Mouse (Mus musculus) lung, embryonic 14.5 days (tissue): ENCODE data around the gene Chchd6. TPM values are rescaled to one million over a fixed set of nuclear protein-coding genes. Genes with fewer than 3 reads are reported as not detected.

Experiments
- ATAC-seq: fragments of 200-750 bp; cut with Nextera tagmentation; 2 replicates; pipeline ENCODE4 v1.8.0; 2017; ENCODE audit warnings: mild to moderate bottlenecking, moderate TSS enrichment, moderate library complexity; ENCODE audit not compliant: insufficient read depth
- DNase-seq: peaks from one replicate; pipeline ENCODE4 v3.0.0-alpha.2; 2015
- H3K27ac ChIP-seq: fragments of 300-500 bp; sonication (generic); 2 replicates; pipeline ENCODE4 v1.5.1; 2014; ENCODE audit warnings: low read depth, mild to moderate bottlenecking, moderate library complexity
- H3K27me3 ChIP-seq: fragments of 300-500 bp; sonication (generic); 2 replicates; pipeline ENCODE4 v1.6.1; 2014; ENCODE audit warnings: low read length, control low read depth; ENCODE audit not compliant: insufficient read depth
- H3K36me3 ChIP-seq: fragments of 300-500 bp; sonication (generic); 2 replicates; pipeline ENCODE4 v1.6.1; 2014; ENCODE audit warnings: control low read depth; ENCODE audit not compliant: insufficient read depth
- H3K4me1 ChIP-seq: fragments of 300-500 bp; sonication (generic); 2 replicates; pipeline ENCODE4 v1.6.1; 2014; ENCODE audit warnings: antibody characterized with exemption, control low read depth; ENCODE audit not compliant: insufficient read depth
- H3K4me2 ChIP-seq: fragments of 300-500 bp; sonication (generic); 2 replicates; pipeline ENCODE4 v1.6.1; 2014; ENCODE audit warnings: mild to moderate bottlenecking
- H3K4me3 ChIP-seq: fragments of 300-500 bp; sonication (generic); 2 replicates; pipeline ENCODE4 v1.5.1; 2014; ENCODE audit warnings: low read depth, low read length
- H3K9ac ChIP-seq: fragments of 300-500 bp; sonication (generic); 2 replicates; pipeline ENCODE4 v1.6.1; 2014
- H3K9me3 ChIP-seq: fragments of 300-500 bp; sonication (generic); 2 replicates; pipeline ENCODE4 v1.6.1; 2016; ENCODE audit warnings: low read depth, low read length, control low read depth
- CTCF ChIP-seq: IDR thresholded peaks from 2 replicates; pipeline ENCODE4 v1.5.1; 2016; ENCODE audit warnings: antibody characterized with exemption, low read depth
- WGBS: fragments of 180-500 bp; shearing (Covaris S2); extraction: QIAGEN DNeasy Blood & Tissue Kit; methylation state at CpG from one replicate; pipeline ENCODE4 v1.1.7; 2014; 5-methylcytosine and 5-hydroxymethylcytosine counted together
- polyA plus RNA-seq: library from polyadenylated mRNA; unstranded; fragments of >200 nt; fragmentation: Nextera tagmentation; extraction: Ambion mirVana; gene quantifications from 2 replicates; pipeline ENCODE4 v1.2.1, GENCODE M21; 2014

The Chchd6 gene
- polyA plus RNA-seq, 1 experiment from 2014 or later, result 69.3 TPM

DNA sequence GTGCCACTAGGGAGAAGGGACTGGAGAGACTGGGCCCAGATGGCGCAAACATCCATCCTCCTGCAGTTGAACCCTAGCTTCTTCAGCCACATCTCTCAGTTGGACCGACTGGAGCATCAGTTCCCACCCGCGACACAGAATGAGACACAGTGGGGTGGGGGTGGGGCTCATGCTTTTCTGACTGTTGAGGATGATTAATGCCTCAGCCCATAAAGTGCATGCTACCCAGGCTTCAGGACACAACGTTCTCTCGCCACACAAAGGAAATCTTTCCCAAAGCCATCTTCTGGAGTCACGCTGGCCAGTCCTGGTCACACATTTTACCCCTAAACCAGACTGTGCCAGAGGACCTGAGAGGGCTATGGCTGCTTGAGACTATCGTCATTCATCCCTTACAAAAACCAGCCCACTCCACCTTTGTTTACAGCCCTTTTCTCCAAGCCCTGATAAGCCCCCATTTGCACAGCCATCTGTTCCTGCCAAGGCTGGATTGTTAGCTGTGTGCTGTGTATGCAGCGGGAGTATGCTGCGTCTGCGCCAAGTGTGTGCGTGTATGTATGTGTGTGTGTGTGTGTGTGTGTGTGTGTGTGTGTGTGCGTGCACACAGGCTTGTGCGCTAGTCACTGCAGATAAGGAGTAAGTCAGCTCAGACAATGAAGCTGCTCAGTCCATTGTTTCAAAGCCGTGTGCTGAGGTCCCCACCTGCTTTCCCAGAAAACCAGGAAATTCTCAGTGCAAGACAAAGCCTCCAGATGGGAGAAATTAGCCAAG lies 18.1 kb upstream of the Chchd6 start:
- no peak overlapping the region for H3K9ac ChIP-seq

DNA sequence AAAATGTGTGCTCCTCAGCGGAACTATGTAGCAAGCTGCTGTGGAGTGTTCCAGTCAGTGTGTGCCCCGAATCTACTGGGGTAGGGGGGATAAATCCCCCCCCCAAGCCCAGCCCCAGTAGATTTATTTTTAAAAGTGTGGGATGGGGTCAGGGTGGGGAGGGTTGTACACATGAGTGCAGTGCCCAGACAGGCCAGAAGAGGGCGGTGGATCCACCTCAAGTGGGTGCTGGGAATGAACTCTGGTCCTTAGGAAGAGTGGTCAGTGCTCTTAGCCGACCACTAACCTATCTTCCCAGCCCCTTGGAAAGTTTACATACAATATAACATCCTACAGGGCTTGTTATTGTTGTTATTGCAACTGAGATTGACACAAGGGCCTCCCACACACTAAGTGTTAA lies 12.5 kb upstream of the Chchd6 start:
- H3K9ac ChIP-seq, result no peak overlapping the region
- no peak overlapping the region for H3K4me2 ChIP-seq
- H3K27me3 ChIP-seq, result no peaks in the 10 kb centered on the region
- ATAC-seq, result no peak
- TF ChIP-seq CTCF, result peak; percentile 41
- H3K4me3 ChIP-seq, result no peak overlapping the region
- H3K4me1 ChIP-seq, result no peaks in the 10 kb centered on the region
- H3K36me3 ChIP-seq, result no peaks in the 10 kb centered on the region
- no peaks in the 10 kb centered on the region for H3K9me3 ChIP-seq
- no peak for DNase-seq
- H3K27ac ChIP-seq, result no peak overlapping the region
- WGBS, result 51% methylated on average over 4 of the region's 4 CpGs

More for the DNA sequence above, 18.1 kb upstream of the Chchd6 start:
- H3K4me1 ChIP-seq, result no peaks in the 10 kb centered on the region; the same call in 1 of the 2 replicates
- no peak for TF ChIP-seq CTCF
- DNase-seq (peak; percentile 22), ATAC-seq (peak; percentile 47; the same call in 1 of the 2 replicates)
- no peaks in the 10 kb centered on the region for H3K36me3 ChIP-seq
- H3K27me3 ChIP-seq, result no peaks in the 10 kb centered on the region
- no peak overlapping the region for H3K4me3 ChIP-seq
- no peak overlapping the region for H3K4me2 ChIP-seq
- no peaks in the 10 kb centered on the region for H3K9me3 ChIP-seq
- H3K27ac ChIP-seq, result no peak overlapping the region
- whole genome bisulfite sequencing, result 37% methylated on average over 15 of the region's 15 CpGs

- Histone ChIP-seq H3K4me2 (no peak overlapping the region), H3K9ac (no peak overlapping the region), H3K27me3 (no peaks in the 10 kb centered on the region), H3K9me3 (no peaks in the 10 kb centered on the region), H3K4me1 (no peaks in the 10 kb centered on the region), H3K36me3 (no peaks in the 10 kb centered on the region), H3K27ac (no peak overlapping the region), H3K4me3 (no peak overlapping the region)
- ATAC-seq, result no peak
- DNase-seq, result no peak
- TF ChIP-seq CTCF, result no peak
- WGBS, result 43% methylated on average over 3 of the region's 3 CpGs
Observed at GRCm38 (mm10) chr6:89606096-89606495, 10.6 kb upstream of the Chchd6 start.

- no peaks in the 10 kb centered on the region for H3K36me3 ChIP-seq
- peaks cover 4% of the 10 kb centered on the region; the same call in 1 of the 2 replicates for H3K4me1 ChIP-seq
- WGBS, result 89% methylated on average over 1 of the region's 1 CpGs
- no peak overlapping the region for H3K27ac ChIP-seq
- H3K9me3 ChIP-seq, result no peaks in the 10 kb centered on the region
- DNase-seq (no peak), ATAC-seq (no peak)
- H3K27me3 ChIP-seq, result no peaks in the 10 kb centered on the region
- no peak overlapping the region for H3K4me2 ChIP-seq
- no peak for TF ChIP-seq CTCF
- no peak overlapping the region for H3K9ac ChIP-seq
- H3K4me3 ChIP-seq, result no peak overlapping the region
Observed at GRCm38 (mm10) chr6:89596510-89596909, 1.1 kb upstream of the Chchd6 start.

- Histone ChIP-seq H3K27ac (no peak overlapping the region), H3K9me3 (no peaks in the 10 kb centered on the region), H3K36me3 (no peaks in the 10 kb centered on the region), H3K4me3 (peak overlapping the region; percentile 70), H3K9ac (no peak overlapping the region), H3K4me1 (peaks cover 4% of the 10 kb centered on the region; the same call in 1 of the 2 replicates), H3K27me3 (no peaks in the 10 kb centered on the region), H3K4me2 (peak overlapping the region; percentile 82)
- ATAC-seq (peak; percentile 2; the same call in 1 of the 2 replicates), DNase-seq (no peak)
- TF ChIP-seq CTCF, result no peak
- 22% methylated on average over 5 of the region's 5 CpGs for WGBS
Observed at GRCm38 (mm10) chr6:89595777-89596146, 310 bp upstream of the Chchd6 start.

DNA sequence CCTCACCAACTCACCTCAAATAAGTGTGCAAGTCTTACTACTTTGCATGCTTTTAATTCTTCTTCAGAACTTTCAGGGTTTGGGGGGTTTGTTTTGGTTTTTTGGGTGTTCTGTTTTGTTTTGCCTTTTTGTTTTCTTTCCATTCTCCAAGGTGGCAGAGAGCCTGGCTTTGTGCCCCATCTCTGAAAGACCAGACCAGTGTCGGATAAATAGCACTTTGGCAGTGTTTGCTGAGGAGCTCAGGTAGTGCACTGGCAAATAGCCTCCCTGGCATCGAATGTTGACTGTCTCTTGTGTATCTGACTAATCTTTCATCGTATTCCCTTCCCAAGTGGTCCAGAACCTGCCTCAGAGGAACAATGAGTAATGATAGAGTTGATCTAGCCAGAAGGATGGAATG lies 3.4 kb downstream of the Chchd6 start:
- no peak for DNase-seq
- Histone ChIP-seq H3K27ac (no peak overlapping the region), H3K4me1 (peaks cover 4% of the 10 kb centered on the region; the same call in 1 of the 2 replicates), H3K4me2 (no peak overlapping the region), H3K36me3 (no peaks in the 10 kb centered on the region), H3K4me3 (no peak overlapping the region), H3K9ac (no peak overlapping the region), H3K27me3 (no peaks in the 10 kb centered on the region), H3K9me3 (no peaks in the 10 kb centered on the region)
- WGBS, result 63% methylated on average over 3 of the region's 3 CpGs
- ATAC-seq, result no peak
- no peak for TF ChIP-seq CTCF

GRCm38 (mm10) chr6:89591531-89591930 lies 3.9 kb downstream of the Chchd6 start:
- no peak overlapping the region for H3K4me2 ChIP-seq
- H3K9ac ChIP-seq, result no peak overlapping the region
- no peak for TF ChIP-seq CTCF
- no peak overlapping the region for H3K27ac ChIP-seq
- no peaks in the 10 kb centered on the region for H3K27me3 ChIP-seq
- H3K9me3 ChIP-seq, result no peaks in the 10 kb centered on the region
- no peak for ATAC-seq
- no peaks in the 10 kb centered on the region for H3K36me3 ChIP-seq
- 71% methylated on average over 3 of the region's 3 CpGs for WGBS
- DNase-seq, result no peak
- no peak overlapping the region for H3K4me3 ChIP-seq
- peaks cover 4% of the 10 kb centered on the region; the same call in 1 of the 2 replicates for H3K4me1 ChIP-seq
